Mouse (Mus musculus): ENCODE results near the gene Rinl. TPM values are rescaled to one million over a fixed set of nuclear protein-coding genes. Genes with fewer than 3 reads are reported as not detected.

Rinl gene
- polyA plus RNA-seq, 1 experiment from 2014 or later = 2.2 TPM

DNA sequence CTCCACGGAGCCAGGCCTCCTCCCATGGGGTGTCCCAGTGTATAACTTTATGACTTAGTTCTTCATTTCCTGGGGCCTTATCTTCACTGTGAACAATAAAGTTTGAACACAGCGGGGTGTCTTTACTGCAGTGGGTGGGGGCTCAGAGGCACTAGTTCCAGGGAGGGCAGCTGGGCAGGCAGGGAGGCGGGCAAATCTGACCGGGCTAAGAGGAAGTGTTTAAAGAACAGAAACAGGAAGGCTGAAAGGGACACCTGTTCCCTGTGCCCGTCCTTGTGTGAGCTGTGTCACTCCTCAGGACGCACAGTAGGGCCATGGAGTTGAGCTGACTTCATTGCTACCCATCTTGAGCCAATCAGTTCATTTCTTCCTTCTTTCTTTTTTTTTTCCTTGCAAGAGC lies 43.4 kb downstream of the Rinl start:
- H3K4me3 ChIP-seq (ENCODE audit: low read depth, low read length) = no peak overlapping the region
- ATAC-seq = peak; percentile 69
- no peak for TF ChIP-seq CTCF (IDR thresholded peaks at IDR 0.05; ENCODE audit: low read depth)
- H3K36me3 ChIP-seq (ENCODE audit: control insufficient read depth, insufficient read depth) = peaks cover 36% of the 10 kb centered on the region; the same call in 1 of the 2 replicates
- no peaks in the 10 kb centered on the region for H3K27me3 ChIP-seq (replicated peaks; ENCODE audit: control insufficient read depth, insufficient read depth, low read length)
- no peak overlapping the region for H3K9ac ChIP-seq (ENCODE audit: low read depth, low read length)
- WGBS = 27% methylated on average over 6 of the region's 6 CpGs
- H3K9me3 ChIP-seq (ENCODE audit: control insufficient read depth) = no peaks in the 10 kb centered on the region
- peak overlapping the region; percentile 37 for H3K4me2 ChIP-seq (replicated peaks; ENCODE audit: low read depth)
- H3K4me1 ChIP-seq (replicated peaks; ENCODE audit: control insufficient read depth, insufficient read depth, low read length) = no peaks in the 10 kb centered on the region; the same call in 1 of the 2 replicates
- peak overlapping the region; percentile 94 for H3K27ac ChIP-seq (ENCODE audit: low read depth, low read length)

DNA sequence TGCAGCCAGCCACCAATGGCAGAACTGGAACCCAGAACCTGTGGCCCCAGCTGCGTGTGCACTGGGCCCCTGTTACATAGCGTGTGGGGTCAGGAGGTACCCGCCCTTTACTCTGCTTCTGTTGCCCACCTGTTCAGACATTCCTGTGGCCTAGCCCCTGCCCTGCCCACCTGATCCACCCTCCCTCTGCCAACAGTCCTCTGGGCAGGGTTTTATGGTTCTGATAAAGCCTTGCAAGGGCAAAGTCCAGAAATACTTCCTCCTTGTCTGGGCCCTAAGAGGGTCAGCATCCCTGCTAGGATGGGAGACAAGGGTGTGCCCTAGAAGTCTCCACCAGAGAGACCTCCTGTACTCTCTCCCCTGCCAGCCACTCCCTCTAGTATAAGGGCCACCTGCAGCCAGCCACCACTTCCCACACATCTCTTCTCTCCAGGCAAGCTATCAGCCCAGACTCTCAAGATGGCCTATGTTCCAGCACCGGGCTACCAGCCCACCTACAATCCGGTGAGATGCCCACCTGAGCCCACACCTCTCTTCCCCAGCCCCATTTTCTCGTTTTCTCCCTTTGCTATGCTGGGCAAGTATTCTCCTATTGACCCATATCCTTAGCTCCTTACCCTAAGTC lies 45.1 kb downstream of the Rinl start, which contains the start of gene Lgals4:
Lgals4 (plus strand) TSS at position 132 of the 625 bp plus-strand sequence.
- peaks cover 42% of the 10 kb centered on the region; the same call in 1 of the 2 replicates for H3K36me3 ChIP-seq (ENCODE audit: control insufficient read depth, insufficient read depth)
- peak within 1 kb of the TSS; percentile 59 for H3K4me3 ChIP-seq (ENCODE audit: low read depth, low read length)
- ATAC-seq = peak; percentile 76
- peak within 1 kb of the TSS; percentile 94 for H3K27ac ChIP-seq (ENCODE audit: low read depth, low read length)
- H3K27me3 ChIP-seq (replicated peaks; ENCODE audit: control insufficient read depth, insufficient read depth, low read length) = no peaks in the 10 kb centered on the region
- H3K9ac ChIP-seq (ENCODE audit: low read depth, low read length) = peak within 1 kb of the TSS; percentile 85
- TF ChIP-seq CTCF (IDR thresholded peaks at IDR 0.05; ENCODE audit: low read depth) = no peak
- no peaks in the 10 kb centered on the region for H3K9me3 ChIP-seq (ENCODE audit: control insufficient read depth)
- peak within 1 kb of the TSS; percentile 70 for H3K4me2 ChIP-seq (replicated peaks; ENCODE audit: low read depth)
- H3K4me1 ChIP-seq (replicated peaks; ENCODE audit: control insufficient read depth, insufficient read depth, low read length) = peaks cover 4% of the 10 kb centered on the region; the same call in 1 of the 2 replicates
- 42% methylated on average over 6 of the region's 6 CpGs for WGBS

DNA sequence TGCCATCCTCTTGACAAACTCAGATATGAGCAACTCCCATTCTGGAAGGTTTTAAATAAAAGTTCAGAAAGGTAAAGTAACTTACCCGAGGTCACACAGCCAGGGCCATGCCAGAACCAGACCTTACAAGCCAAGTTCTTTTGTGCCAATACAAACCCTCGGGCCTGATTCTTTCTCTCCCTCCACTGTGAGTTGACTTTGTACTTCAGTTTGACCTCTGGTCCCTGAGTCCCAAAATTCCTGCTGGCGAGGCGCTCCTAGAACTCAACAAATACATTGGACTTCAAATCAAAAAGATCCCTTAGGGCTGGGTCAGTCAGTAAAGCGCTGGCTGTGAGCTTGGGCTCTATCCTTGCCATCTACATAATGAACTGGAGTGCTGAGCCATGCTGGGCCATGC lies 48.2 kb downstream of the Rinl start:
- peak overlapping the region; percentile 70 for H3K4me2 ChIP-seq (replicated peaks; ENCODE audit: low read depth)
- ATAC-seq = no peak

DNA sequence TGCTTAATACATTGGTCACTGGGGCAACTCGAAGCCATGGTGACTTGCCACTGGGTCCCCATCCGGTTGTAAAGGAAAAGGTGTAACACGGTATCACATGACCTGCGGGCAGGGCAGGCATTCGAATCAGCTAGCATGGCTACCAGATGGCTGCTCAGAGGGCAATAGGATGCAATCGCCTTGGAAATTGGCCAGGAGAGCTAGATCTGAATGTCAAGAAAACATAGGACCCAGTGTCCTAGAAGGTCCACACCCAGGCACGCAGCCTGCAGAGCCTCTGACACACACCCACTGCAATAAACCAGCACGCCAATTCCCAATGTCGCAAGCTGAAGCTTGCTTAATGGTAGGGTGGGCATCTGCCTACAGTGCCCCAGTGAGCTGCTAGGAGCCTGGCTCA lies 49.6 kb downstream of the Rinl start:
- H3K4me3 ChIP-seq (ENCODE audit: low read depth, low read length) = no peak overlapping the region

More for the DNA sequence above, 48.2 kb downstream of the Rinl start:
- TF ChIP-seq CTCF (IDR thresholded peaks at IDR 0.05; ENCODE audit: low read depth) = no peak
- Histone ChIP-seq H3K9ac (ENCODE audit: low read depth, low read length) (0 out of 2 replicates have a peak overlapping the region, but pooled peaks have one; percentile 13), H3K9me3 (ENCODE audit: control insufficient read depth) (no peaks in the 10 kb centered on the region), H3K27me3 (replicated peaks; ENCODE audit: control insufficient read depth, insufficient read depth, low read length) (no peaks in the 10 kb centered on the region), H3K36me3 (ENCODE audit: control insufficient read depth, insufficient read depth) (peaks cover 36% of the 10 kb centered on the region), H3K4me1 (replicated peaks; ENCODE audit: control insufficient read depth, insufficient read depth, low read length) (0 out of 2 replicates have a peak, but pooled peaks cover 8% of the 10 kb centered on the region), H3K4me3 (ENCODE audit: low read depth, low read length) (peak overlapping the region; percentile 59), H3K27ac (ENCODE audit: low read depth, low read length) (peak overlapping the region; percentile 94)
- WGBS = 44% methylated on average over 5 of the region's 5 CpGs

DNA sequence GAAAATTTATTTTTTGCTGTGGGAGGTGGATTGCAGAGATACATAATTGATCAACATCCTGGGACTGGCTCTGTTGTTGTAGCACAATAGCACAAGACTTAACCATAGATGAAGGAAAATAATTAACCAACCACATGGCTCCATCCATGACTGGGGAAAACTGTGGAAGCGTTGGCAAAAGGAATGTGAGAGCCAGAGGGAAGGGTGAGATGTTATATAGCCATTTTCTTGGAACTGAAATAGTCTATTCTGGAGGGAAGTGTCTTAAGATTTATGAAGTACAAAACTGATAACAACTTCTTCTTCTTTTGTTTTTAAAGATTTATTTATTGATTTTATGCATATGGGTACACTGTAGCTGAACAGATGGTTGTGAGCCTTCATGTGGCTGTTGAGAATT lies 58.5 kb downstream of the Rinl start:
- H3K36me3 ChIP-seq (ENCODE audit: control insufficient read depth, insufficient read depth) = no peaks in the 10 kb centered on the region
- no peak overlapping the region for H3K4me3 ChIP-seq (ENCODE audit: low read depth, low read length)
- no peak overlapping the region for H3K4me2 ChIP-seq (replicated peaks; ENCODE audit: low read depth)
- H3K27me3 ChIP-seq (replicated peaks; ENCODE audit: control insufficient read depth, insufficient read depth, low read length) = no peaks in the 10 kb centered on the region
- no peak for ATAC-seq
- no peaks in the 10 kb centered on the region; the same call in none of the 2 replicates for H3K4me1 ChIP-seq (replicated peaks; ENCODE audit: control insufficient read depth, insufficient read depth, low read length)
- H3K9me3 ChIP-seq (ENCODE audit: control insufficient read depth) = no peaks in the 10 kb centered on the region
- no peak overlapping the region for H3K27ac ChIP-seq (ENCODE audit: low read depth, low read length)
- no peak overlapping the region for H3K9ac ChIP-seq (ENCODE audit: low read depth, low read length)
- no peak for TF ChIP-seq CTCF (IDR thresholded peaks at IDR 0.05; ENCODE audit: low read depth)
- WGBS = 65% methylated on average over 1 of the region's 1 CpGs

More for the DNA sequence above, 49.6 kb downstream of the Rinl start:
- peak; percentile 76 for ATAC-seq
- WGBS = 32% methylated on average over 9 of the region's 9 CpGs
- H3K36me3 ChIP-seq (ENCODE audit: control insufficient read depth, insufficient read depth) = peaks cover 36% of the 10 kb centered on the region
- H3K9me3 ChIP-seq (ENCODE audit: control insufficient read depth) = no peaks in the 10 kb centered on the region
- H3K4me2 ChIP-seq (replicated peaks; ENCODE audit: low read depth) = peak overlapping the region; percentile 70
- no peak overlapping the region for H3K9ac ChIP-seq (ENCODE audit: low read depth, low read length)
- no peaks in the 10 kb centered on the region for H3K27me3 ChIP-seq (replicated peaks; ENCODE audit: control insufficient read depth, insufficient read depth, low read length)
- H3K27ac ChIP-seq (ENCODE audit: low read depth, low read length) = peak overlapping the region; percentile 94
- no peak for TF ChIP-seq CTCF (IDR thresholded peaks at IDR 0.05; ENCODE audit: low read depth)
- H3K4me1 ChIP-seq (replicated peaks; ENCODE audit: control insufficient read depth, insufficient read depth, low read length) = 0 out of 2 replicates have a peak, but pooled peaks cover 8% of the 10 kb centered on the region

Other genes starting within 250 kb of the Rinl start
- gene Sycn, start 248.1 kb upstream of the Rinl start, polyA plus RNA-seq (2015; fragmentation: Nextera tagmentation; extraction: Ambion mirVana) = 17.0 and 23.4 TPM in 2 replicates
- not detected in 2 replicates for gene Nccrp1, start 241.7 kb upstream of the Rinl start, polyA plus RNA-seq (2015; fragmentation: Nextera tagmentation; extraction: Ambion mirVana)
- gene Samd4b, start 190.8 kb upstream of the Rinl start, polyA plus RNA-seq (2015; fragmentation: Nextera tagmentation; extraction: Ambion mirVana) = 12.4 and 13.4 TPM in 2 replicates
- 17.2 and 19.7 TPM in 2 replicates for gene Pak4, start 190.8 kb upstream of the Rinl start, polyA plus RNA-seq (2015; fragmentation: Nextera tagmentation; extraction: Ambion mirVana)
- gene Acp7, start 157.6 kb upstream of the Rinl start, polyA plus RNA-seq (2015; fragmentation: Nextera tagmentation; extraction: Ambion mirVana) = not detected in 2 replicates
- gene Fbxo27, start 96.1 kb upstream of the Rinl start, polyA plus RNA-seq (2015; fragmentation: Nextera tagmentation; extraction: Ambion mirVana) = 0.37 and 0.90 TPM in 2 replicates
- gene Fbxo17, start 72.2 kb upstream of the Rinl start, polyA plus RNA-seq (2015; fragmentation: Nextera tagmentation; extraction: Ambion mirVana) = 1.6 and 1.8 TPM in 2 replicates
- 98.7 and 101 TPM in 2 replicates for gene Mrps12, start 47.1 kb upstream of the Rinl start, polyA plus RNA-seq (2015; fragmentation: Nextera tagmentation; extraction: Ambion mirVana)
- gene Sars2, start 47.0 kb upstream of the Rinl start, polyA plus RNA-seq (2015; fragmentation: Nextera tagmentation; extraction: Ambion mirVana) = 8.6 and 9.9 TPM in 2 replicates
- gene Ccer2, start 32.8 kb upstream of the Rinl start, polyA plus RNA-seq (2015; fragmentation: Nextera tagmentation; extraction: Ambion mirVana) = not detected in 2 replicates
- 76.8 and 79.2 TPM in 2 replicates for gene Sirt2, start 22.2 kb upstream of the Rinl start, polyA plus RNA-seq (2015; fragmentation: Nextera tagmentation; extraction: Ambion mirVana)
- 33.1 and 33.2 TPM in 2 replicates for gene Nfkbib, start 21.5 kb upstream of the Rinl start, polyA plus RNA-seq (2015; fragmentation: Nextera tagmentation; extraction: Ambion mirVana)
- gene Hnrnpl, start 19.6 kb downstream of the Rinl start, polyA plus RNA-seq (2015; fragmentation: Nextera tagmentation; extraction: Ambion mirVana) = 144 and 152 TPM in 2 replicates
- 402 and 426 TPM in 2 replicates for gene Ech1, start 36.2 kb downstream of the Rinl start, polyA plus RNA-seq (2015; fragmentation: Nextera tagmentation; extraction: Ambion mirVana)
- 2,376 and 2,464 TPM in 2 replicates for gene Lgals4, start 44.9 kb downstream of the Rinl start, polyA plus RNA-seq (2015; fragmentation: Nextera tagmentation; extraction: Ambion mirVana)
- 1.0 and 2.0 TPM in 2 replicates for gene Lgals7, start 74.9 kb downstream of the Rinl start, polyA plus RNA-seq (2015; fragmentation: Nextera tagmentation; extraction: Ambion mirVana)
- gene Capn12, start 92.5 kb downstream of the Rinl start, polyA plus RNA-seq (2015; fragmentation: Nextera tagmentation; extraction: Ambion mirVana) = 0.25 and 0.37 TPM in 2 replicates
- 293 and 319 TPM in 2 replicates for gene Actn4, start 173.4 kb downstream of the Rinl start, polyA plus RNA-seq (2015; fragmentation: Nextera tagmentation; extraction: Ambion mirVana)
- gene Eif3k, start 192.9 kb downstream of the Rinl start, polyA plus RNA-seq (2015; fragmentation: Nextera tagmentation; extraction: Ambion mirVana) = 282 and 286 TPM in 2 replicates
- gene Map4k1, start 193.1 kb downstream of the Rinl start, polyA plus RNA-seq (2015; fragmentation: Nextera tagmentation; extraction: Ambion mirVana) = 1.5 and 1.6 TPM in 2 replicates

All from intestine, postnatal 0 days (tissue).